Comparison of ENCODE assay signal across 8 mouse cellular contexts in genomic region chr5:69340102-69340918, GRCm38 (mm10). TPM values are rescaled to one million over a fixed set of nuclear protein-coding genes. Genes with fewer than 3 reads are reported as not detected.
DNase-seq lines count a peak whose midpoint lies in the region; ATAC-seq lines count a peak whose summit lies in the region.

No protein-coding gene starts in this region.

- intact Hi-C loops in heart, postnatal 10 days (cut with DNase I): loop anchor here (5.0 kb wide), 1 partner anchor 182 kb away; no protein-coding TSS in a partner anchor

- peak overlapping the region; percentile 64 for H3K9ac ChIP-seq in embryonic facial prominence, embryonic 14.5 days (ENCODE audit: low read depth, low read length)
- H3K9ac ChIP-seq in liver, embryonic 15.5 days: no peak overlapping the region
- peak overlapping the region; percentile 68 for H3K9ac ChIP-seq in neural tube, embryonic 15.5 days (replicated peaks)

- no peak overlapping the region for H3K27ac ChIP-seq in embryonic facial prominence, embryonic 14.5 days (replicated peaks; ENCODE audit: low read depth, low read length)
- no peak overlapping the region for H3K27ac ChIP-seq in liver, embryonic 15.5 days (replicated peaks)
- peak overlapping the region; percentile 80 for H3K27ac ChIP-seq in neural tube, embryonic 15.5 days (replicated peaks)

- no peaks in the 10 kb centered on the region; the same call in 1 of the 2 replicates for H3K4me1 ChIP-seq in embryonic facial prominence, embryonic 14.5 days (ENCODE audit: control insufficient read depth, insufficient read depth, low read length)
- H3K4me1 ChIP-seq in liver, embryonic 15.5 days (replicated peaks): peaks cover 9% of the 10 kb centered on the region; the same call in 1 of the 2 replicates
- peaks cover 12% of the 10 kb centered on the region for H3K4me1 ChIP-seq in neural tube, embryonic 15.5 days

- peak; percentile 4 for DNase-seq in thymus, postnatal 4 days
- DNase-seq in thymus, postnatal 25 days: no peak
- DNase-seq in embryonic facial prominence, embryonic 14.5 days (ENCODE audit: low spot score): peak; percentile 57
- peak; percentile 25 for DNase-seq in heart, postnatal 10 days
- peak; percentile 7 to 33 for DNase-seq in kidney, postnatal 25 days
- no peak for DNase-seq in urinary bladder, adult 2 months (ENCODE audit: low spot score)

- no peaks in the 10 kb centered on the region for H3K9me3 ChIP-seq in embryonic facial prominence, embryonic 14.5 days (ENCODE audit: control insufficient read depth, low read length)
- H3K9me3 ChIP-seq in liver, embryonic 15.5 days (replicated peaks): no peaks in the 10 kb centered on the region
- no peaks in the 10 kb centered on the region for H3K9me3 ChIP-seq in neural tube, embryonic 15.5 days (replicated peaks)

- peak overlapping the region; percentile 91 for H3K4me2 ChIP-seq in embryonic facial prominence, embryonic 14.5 days (ENCODE audit: low read depth, low read length)
- H3K4me2 ChIP-seq in liver, embryonic 15.5 days: peak overlapping the region; percentile 45
- H3K4me2 ChIP-seq in neural tube, embryonic 15.5 days: peak overlapping the region; percentile 82

- peaks cover 33% of the 10 kb centered on the region for H3K27me3 ChIP-seq in embryonic facial prominence, embryonic 14.5 days (replicated peaks; ENCODE audit: control insufficient read depth, insufficient read depth, low read length)
- peaks cover 32% of the 10 kb centered on the region for H3K27me3 ChIP-seq in liver, embryonic 15.5 days
- H3K27me3 ChIP-seq in neural tube, embryonic 15.5 days (replicated peaks): no peaks in the 10 kb centered on the region

- no peaks in the 10 kb centered on the region for H3K36me3 ChIP-seq in embryonic facial prominence, embryonic 14.5 days (ENCODE audit: control insufficient read depth, insufficient read depth, low read length)
- H3K36me3 ChIP-seq in liver, embryonic 15.5 days (replicated peaks): no peaks in the 10 kb centered on the region
- H3K36me3 ChIP-seq in neural tube, embryonic 15.5 days: no peaks in the 10 kb centered on the region

- WGBS in embryonic facial prominence, embryonic 14.5 days: under 1% methylated on average over 31 of the region's 44 CpGs
- WGBS in liver, embryonic 15.5 days (ENCODE audit: insufficient replicate concordance): 2% methylated on average over 44 of the region's 44 CpGs
- under 1% methylated on average over 43 of the region's 44 CpGs for WGBS in neural tube, embryonic 15.5 days

- peak; percentile 16; the same call in 1 of the 2 replicates for ATAC-seq in embryonic facial prominence, embryonic 14.5 days (ENCODE audit: low read depth)
- ATAC-seq in liver, embryonic 15.5 days (ENCODE audit: insufficient read depth): no peak
- ATAC-seq in neural tube, embryonic 15.5 days (ENCODE audit: low FRiP score): peak; percentile 62

- H3K4me3 ChIP-seq in embryonic facial prominence, embryonic 14.5 days (ENCODE audit: low read depth, low read length): peak overlapping the region; percentile 54
- H3K4me3 ChIP-seq in liver, embryonic 15.5 days (replicated peaks): no peak overlapping the region
- peak overlapping the region; percentile 66 for H3K4me3 ChIP-seq in neural tube, embryonic 15.5 days (replicated peaks)

RNA-seq across cellular contexts. Expression of gene Kctd8, which starts 1.2 kb away (rescaled TPM):
- polyA plus RNA-seq in embryonic facial prominence, embryonic 14.5 days (2014; fragmentation: Nextera tagmentation; extraction: Ambion mirVana): 3.2 and 3.5 TPM in 2 replicates
- total RNA-seq in heart, postnatal 10 days (2021): under 1 TPM; 0.42 to 0.60 TPM
- 0.03 TPM in 1 of 2 replicates, not detected in the other for polyA plus RNA-seq in liver, embryonic 15.5 days (2015; fragmentation: Nextera tagmentation; extraction: Ambion mirVana)
- polyA plus RNA-seq in neural tube, embryonic 15.5 days (2015; fragmentation: Nextera tagmentation; extraction: Ambion mirVana): 31.6 and 37.0 TPM in 2 replicates
- 0.01 TPM in 1 of 2 replicates, not detected in the other for polyA plus RNA-seq in urinary bladder, adult 2 months (2012; rRNA removed)

Comparison
In these comparisons a context has a peak if more than half of its experiments do, and no peak if none do; other contexts are left out.
1. DNase-seq: peak in thymus, postnatal 4 days (single experiment), embryonic facial prominence, embryonic 14.5 days (single experiment), heart, postnatal 10 days (2 of 2) and kidney, postnatal 25 days (2 of 2); none in thymus, postnatal 25 days (single experiment) and urinary bladder, adult 2 months (single experiment).
2. Peak in every context shown above with its lines, with median percentiles within 50 percentile points of each other: H3K4me2 ChIP-seq.